Mouse (Mus musculus) cerebellum, adult 2 months (tissue): ENCODE data around the gene Sp2.

ENCODE experiments used
- CTCF ChIP-seq: fragments of 200-500 bp; IDR thresholded peaks from 2 replicates; pipeline ENCODE4 v1.5.1; 2011; ENCODE audit warnings: low read depth, mild to moderate bottlenecking, control low read depth, low read length, moderate library complexity, borderline replicate concordance; ENCODE audit not compliant: insufficient read depth
- POLR2A ChIP-seq: fragments of 200-500 bp; IDR thresholded peaks from 2 replicates; pipeline ENCODE4 v1.6.1; 2011; ENCODE audit warnings: low read length, control low read depth, borderline replicate concordance; ENCODE audit not compliant: insufficient read depth

DNA sequence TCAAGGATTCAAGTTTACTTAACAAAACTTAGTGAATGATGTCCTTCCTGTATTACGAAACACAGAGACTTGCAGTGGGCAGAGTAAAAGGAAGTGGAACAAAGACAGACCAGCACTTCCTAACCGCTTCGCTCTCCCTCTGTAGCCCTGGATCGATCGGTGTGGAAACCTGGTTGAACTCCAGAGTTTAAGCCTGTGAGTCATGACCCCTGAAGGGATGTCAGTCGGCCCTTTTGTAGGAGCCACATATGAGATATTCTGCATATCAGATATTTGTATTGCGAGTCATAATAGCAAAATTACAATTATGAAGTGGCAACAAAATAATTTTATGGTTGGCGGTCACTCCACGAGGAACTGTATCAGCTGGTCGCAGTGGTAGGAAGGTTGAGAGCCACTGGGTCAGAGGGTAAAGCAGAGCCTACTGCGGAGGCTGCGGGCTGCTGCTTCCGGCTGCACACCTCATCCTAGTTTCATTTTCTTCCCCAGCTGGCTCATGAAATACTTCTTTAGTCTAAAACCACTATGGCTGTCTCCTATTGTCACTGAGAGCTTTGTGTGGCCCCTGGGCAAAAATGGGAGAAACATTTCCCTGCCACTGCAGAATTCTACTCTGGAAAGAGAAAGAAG lies 15.7 kb downstream of the Sp2 start:
- TF ChIP-seq CTCF (no peak), POLR2A (no peak)
